Mouse (Mus musculus) skeletal muscle tissue, adult 2 months (tissue): ENCODE data around the gene Gm12355.

ENCODE experiments used
- DNase-seq: peaks from one replicate; pipeline ENCODE4 v3.0.0-alpha.2; 2012; ENCODE audit warnings: low read depth, low spot score

Gene Gm12355

DNA sequence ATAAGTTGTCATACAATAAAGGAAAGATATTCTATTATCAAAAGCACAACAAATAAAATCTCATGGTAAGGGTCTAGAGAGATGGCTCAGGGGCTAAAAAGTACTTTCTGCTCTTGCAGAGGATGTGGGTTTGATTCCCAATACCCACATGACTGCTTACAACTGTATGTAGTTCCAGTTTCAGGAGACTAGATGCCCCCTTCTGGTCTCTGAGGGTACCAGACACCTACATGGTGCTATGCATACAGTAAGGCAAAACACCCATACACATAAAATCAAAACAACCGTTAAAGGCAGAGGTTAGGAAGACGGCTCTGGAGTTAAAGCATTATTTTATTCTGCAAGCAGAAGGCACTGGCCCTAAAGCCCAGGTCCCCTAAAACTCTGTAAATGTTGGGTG, 21.5 kb downstream of the Gm12355 start:
- DNase-seq = no peak

DNA sequence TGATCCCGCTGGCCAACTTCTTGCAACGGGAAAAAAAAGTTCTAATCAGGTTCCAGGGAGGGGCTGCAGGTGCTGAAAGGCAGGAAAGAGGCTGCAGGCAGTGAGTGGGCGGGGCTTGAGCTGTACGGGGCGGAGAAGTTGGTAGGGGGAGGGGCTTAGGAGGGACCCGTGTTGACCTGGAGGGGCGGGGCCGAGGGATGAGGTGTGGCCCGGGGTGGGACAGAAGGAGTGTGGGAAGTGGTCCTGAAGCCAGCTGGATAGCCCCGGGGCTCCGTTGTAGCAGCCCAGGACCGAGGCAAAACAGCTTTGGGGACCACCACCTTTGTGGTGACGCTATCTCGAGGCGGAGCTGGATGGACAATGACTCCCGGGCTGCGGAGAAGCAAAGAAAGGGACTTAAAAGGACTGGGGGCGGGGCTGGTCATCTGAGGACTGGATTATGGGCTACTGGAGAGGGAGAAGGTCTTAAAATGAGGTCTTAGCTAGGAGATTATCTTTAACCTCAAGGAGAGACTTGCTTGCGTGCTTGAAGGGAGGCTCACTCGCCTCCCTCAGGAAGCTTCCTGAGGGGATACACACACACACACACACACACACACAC, 23.3 kb downstream of the Gm12355 start:
- no peak for DNase-seq

DNA sequence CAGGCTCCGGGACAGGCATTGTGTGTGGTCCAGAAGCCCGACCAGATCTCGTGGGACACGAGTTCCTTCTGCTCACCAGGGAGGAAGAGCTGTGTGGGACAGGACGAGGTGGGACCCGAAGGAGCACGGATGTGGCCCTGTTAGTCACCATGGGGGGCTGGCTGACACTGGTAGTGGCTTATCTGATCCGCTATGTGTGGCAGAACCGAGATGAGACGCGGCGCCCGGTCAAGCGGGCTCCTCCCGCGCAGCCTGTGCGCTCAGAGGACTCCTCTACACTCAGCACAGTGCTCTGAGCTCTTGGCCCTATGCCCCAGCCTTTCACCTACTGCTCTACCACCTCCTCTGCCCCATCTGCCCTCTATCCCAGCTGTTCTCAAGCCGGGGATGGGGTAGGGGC, 26.2 kb downstream of the Gm12355 start:
- DNase-seq = no peak

DNA sequence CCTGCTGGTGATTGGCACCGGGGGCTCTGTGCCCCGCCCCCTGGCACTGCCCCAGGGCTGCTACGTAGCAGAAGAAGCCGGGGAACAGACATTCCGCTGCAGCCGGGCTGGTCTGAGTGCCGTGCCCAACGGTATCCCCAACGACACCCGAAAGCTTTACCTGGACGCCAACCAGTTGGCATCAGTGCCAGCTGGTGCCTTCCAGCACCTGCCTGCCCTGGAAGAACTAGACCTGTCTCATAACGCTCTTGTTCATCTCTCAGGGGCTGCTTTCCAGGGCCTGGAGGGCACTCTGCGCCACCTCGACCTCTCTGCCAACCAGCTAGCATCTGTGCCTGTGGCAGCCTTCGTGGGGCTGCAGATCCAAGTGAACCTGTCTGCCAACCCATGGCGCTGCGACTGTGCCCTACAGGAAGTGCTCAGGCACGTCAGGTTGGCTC, 26.6 kb downstream of the Gm12355 start:
- DNase-seq = no peak

DNA sequence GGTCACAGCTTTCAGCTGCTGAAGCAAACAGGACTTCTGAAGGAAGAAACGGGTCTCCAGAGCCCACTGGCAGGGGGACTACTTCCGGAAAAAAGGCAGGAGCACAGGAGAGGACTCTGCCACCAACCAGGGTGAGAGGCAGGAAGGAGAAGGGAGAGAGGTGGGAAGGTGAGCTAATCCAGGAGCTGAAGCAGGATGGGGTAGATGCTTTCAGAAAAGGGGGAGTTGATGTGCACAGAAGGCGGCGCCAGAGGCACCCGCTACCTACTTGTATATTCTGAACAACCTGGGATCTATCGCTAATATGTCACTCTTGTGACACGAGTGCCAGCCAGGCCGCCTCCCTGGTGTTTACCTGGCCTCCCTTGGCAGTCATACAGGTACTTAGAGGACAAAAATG, 27.5 kb downstream of the Gm12355 start, which contains the start of gene Lrrc3c:
TSS of gene Lrrc3c (plus strand) at position 301 of the 400 bp plus-strand sequence.
- no peak for DNase-seq

DNA sequence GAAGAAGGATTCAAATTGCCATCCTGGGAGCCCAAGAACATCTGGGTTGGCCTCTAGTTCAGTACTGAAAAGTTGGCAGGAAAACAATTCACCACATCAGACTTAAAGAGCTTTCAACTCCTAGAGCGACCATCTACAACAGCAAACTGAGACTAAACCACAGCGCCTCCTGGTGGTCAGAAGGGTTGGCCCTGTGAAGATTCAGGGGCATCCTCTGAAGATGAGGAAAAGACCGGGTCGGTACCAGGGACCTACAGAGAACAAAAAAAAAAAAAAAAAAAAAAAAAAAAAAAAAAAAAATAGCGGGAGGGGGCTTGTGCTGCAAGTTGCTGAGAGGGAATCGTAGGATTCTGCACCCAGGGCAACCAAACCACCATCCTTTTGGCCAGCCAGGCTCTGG, 28.1 kb downstream of the Gm12355 start:
- no peak for DNase-seq

DNA sequence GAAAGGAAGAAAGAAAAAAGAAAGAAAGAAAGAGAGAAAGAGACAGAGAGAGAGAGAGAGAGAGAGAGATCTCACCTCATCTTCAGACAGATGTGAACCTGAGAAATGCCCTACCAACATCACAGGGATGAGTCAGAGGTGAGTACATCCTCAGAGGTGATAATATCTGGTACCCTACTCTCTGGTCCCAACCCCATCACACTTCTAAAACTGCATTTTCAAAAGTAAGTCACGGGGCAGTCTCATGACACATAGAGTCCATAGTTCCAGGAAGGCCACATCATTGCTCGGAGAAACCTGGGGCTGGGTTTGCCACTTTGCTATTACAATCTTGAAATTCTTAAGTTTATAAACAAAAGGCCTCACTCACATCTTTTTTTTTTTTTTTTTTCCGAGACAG, 29.5 kb downstream of the Gm12355 start:
- DNase-seq = no peak

DNA sequence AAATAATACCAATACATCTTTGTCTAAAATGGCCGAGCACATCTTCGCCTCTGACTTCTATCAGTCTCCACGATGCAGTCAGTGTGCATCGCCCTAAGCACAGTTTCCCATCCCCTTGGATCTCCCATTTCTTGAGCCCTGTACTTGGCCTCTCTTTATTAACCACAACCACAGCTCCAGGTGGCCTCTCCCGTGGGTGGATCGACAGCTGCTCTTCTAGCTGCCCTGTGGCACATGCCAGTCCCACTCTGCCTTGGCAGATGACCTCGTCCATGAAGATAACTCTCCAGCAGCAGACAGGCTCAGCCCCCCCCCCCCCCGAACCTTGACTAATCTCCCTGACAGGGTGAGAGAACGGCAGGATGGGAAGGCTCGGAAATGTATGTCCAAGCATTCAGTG, 30.0 kb downstream of the Gm12355 start:
- DNase-seq = no peak

DNA sequence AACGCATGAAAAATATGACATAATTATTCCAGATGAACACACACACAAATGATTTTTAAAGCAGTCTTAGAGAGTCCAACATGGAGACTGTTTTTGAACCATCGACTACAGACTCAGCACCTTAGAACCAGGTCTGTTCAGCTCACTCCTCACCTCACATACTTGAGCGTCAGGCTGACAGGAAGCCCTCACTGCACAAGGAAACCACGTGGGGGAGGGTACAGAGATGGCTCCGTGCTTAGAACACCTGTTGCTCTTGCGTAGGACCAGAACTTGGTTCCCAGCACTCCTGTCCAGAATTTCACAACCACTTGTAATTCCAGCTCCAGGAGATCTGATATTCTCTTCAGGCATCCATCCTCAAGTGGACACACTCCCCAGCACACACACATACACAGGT, 30.4 kb downstream of the Gm12355 start:
- DNase-seq = no peak

DNA sequence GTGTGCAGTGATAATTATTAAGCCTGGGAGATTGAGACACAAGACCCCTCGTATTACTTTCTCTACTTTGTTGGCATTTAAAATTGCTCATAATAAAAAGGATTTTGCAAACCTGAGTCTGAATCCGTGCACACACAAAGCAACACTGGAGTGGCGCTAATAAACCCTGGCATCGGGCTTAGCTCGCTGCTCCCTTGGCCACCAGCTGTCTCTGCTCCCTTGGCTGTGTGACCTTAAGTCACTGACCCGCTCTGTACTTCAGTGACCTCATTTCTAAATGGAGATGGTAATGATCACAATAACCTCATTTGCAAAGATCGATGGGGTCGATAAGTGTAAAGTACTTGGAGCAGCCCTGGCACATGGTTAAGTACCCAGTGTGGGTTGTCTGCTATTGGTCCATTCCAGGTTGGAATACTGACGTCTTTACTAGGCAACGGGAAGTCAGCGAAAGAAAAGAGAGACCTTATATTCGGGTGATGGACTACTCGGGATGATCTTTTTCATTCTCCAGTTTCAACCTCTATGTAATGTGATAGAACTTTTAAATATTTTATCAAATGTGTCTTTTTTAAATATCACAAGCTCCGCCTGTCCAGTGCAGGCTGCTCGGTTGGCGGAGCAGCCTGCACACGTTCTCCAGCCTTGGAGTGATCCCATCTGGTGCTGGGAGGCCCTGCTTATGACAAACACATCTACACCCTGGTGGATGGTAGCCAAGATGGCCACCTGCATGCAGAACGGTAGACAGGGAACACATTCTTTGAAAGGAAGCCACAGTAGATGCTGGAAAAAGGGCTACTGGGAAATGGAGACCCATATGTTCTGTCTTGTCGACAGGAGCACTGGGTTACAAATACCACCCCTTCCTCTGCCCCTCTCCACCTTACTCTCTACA, 34.7 kb downstream of the Gm12355 start:
- no peak for DNase-seq

DNA sequence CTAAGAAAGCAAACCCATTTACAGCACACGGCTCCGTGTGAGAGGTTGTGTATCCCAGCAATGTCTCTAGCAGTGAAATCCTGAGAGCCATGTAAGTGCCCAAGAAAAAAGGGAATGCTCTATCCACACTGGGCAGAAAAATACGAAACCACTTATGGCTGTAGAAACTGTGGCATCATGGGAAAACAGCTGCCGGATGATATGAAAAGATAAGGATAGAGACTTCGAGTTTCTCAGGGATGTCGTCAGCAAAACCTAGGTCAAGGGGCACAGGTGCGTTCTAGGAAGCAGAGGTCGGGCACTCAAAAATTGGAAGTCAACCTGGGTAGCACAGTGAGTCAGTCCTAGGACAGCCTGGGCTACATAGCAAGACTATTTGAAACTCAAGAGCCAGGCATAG, 36.2 kb downstream of the Gm12355 start:
- no peak for DNase-seq

DNA sequence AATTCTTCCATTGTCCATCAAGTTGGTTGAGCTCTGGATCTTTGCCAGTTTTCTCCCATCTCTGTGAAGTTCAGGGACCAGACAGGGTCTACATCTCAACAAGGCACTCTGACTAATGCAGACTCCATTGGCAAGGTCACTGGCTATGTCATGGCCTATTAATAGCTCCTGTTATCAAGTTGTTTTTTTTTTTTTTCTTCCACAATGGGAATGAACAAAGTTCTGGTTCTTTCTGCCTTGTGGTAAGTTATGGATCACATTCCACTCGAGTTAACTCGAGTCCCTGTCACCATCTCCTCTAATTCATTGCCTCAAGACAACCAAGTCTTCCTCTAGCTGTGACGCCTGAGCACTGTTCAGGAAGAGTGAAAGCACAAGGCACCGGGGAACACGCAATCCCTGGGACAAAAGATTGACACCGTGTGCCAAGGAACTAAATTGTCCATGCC, 36.6 kb downstream of the Gm12355 start:
- no peak for DNase-seq

DNA sequence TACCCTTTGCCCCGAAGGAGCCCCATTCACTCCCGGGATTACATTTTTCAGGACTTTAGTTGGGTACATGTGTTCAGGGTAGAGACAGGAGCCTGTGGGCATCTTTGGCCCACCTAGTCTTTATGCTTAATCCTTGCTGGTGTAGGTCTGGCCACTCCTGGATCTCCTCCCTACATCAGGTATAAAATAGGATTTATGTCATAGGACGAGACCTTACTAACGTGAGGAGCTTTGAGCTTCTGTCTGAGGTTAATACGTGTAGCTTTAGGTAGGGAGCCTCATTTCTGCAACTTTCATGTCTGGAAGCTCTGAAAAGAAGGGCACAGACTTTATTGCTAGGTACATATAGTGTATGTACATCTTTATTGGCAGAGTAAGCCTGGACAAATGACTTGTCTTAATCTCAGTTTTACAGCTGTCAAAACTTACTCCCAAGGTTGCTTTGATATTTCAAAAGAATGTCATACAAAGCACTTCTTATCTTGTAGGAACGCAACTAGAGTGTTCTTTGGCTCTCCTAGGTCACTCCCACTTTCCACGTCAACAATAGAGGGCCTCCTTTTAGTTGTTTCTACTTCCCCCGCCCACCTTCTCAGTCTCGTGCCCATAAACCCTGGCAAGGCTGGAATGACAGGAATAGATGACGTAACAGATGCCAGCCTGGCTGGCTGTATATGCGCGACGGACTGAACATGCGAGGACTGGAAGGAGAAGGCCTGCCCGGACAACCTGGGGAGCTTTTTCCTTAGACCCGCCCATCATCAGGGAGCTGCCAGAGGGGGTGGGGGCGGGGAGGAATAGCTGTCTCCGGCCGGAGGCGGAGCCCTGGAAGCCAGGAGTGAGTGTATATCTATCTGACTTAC, 37.5 kb downstream of the Gm12355 start:
- DNase-seq = peak; percentile 51

DNA sequence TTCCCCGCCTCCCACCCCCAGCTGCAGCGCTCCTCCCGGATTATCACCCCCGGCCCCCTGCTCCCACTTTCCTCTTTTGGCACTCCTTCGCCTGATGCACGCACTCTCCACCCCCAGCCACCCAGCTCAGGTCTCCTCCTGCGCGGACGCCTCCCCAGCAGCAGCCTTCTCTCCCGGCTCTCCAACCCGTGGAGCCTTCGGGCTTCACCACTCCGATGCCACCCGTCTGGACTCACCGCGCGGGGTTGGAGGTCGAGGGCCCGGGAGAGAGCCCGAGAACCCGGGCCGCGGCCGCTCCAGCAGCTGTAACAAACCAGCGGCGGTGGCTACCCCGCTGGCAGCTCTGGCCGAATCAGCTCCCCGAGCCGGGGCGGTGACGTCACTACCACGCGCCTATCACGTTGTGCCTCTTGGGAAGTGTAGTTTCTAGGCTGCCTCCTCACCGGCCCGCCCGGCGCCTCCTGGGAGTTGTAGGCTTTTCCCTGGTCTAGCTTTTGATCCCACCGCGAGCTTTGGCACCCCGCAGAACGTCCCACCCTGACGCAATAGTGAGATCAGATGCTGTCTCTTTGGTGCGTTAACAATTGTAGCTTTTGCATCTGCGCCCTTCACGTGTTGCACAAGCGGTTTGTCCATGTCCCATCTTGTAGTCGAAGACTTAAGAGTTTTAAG, 38.4 kb downstream of the Gm12355 start, which contains the start of gene Ormdl3:
TSS of gene Ormdl3 (minus strand) at position 477 of the 672 bp plus-strand sequence.
- DNase-seq = peak; percentile 96

DNA sequence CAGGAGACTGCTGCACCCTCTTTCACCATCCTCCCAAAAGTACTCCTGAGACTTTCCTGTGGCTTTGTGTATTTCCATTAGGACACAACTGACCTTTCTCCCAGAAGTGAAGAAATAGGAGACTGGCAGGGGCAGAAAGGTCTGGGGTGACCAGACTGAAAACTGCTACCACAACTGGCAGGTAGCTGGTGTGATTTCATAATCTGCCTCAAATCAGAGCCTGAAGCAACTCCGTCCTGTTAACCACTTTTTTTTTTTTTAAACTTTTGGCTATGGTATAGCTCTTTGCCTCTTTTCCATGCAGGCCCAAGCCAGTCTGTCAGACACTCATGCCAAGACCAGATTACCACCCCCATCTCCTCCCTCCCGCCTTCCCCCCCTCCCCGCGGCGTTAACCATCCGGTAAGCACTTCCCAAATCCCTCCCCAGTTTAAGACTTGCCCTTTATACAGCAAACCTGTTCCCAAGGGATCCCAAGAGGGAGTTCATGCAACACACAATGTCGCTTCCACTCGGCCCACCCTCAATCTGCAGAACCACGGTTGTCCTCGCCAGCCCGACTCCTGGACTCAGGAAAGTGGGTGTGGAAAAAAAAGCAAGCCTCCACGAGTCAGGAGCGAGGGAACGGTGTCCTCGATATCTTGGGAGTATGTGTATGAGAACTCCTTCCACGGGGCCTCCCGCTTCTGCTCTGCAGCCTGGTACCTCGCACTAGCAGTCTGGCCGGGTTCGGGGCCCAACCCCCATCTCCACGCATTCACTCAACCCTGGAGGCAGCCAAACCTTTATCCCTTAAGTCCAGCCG, 39.2 kb downstream of the Gm12355 start:
- DNase-seq = no peak

DNA sequence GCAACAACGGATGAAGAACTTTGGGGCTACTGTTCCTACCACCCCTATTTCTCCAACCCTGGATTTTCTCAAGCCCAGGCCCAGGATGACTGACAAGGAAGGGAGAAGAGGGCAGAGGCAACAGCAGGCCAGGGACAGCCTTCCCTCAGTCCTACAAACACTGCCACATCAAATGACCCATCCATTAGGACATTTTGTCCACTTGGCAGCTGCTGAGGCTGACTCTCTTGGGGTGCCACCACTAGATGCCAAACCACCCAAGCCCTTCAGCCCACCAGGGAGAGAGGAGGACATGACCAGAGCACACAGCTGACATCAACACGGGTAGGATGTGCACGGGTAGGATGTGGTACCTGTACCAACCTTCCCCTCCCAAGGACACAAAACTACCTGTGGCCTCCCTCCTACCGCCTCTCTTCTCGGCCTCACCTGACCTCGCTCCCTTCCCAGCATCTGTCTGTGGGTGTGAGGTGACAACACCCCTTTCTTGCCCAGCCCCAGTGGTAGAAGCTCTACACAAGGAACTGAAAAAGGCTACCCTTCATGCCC, 40.8 kb downstream of the Gm12355 start:
- DNase-seq = no peak

DNA sequence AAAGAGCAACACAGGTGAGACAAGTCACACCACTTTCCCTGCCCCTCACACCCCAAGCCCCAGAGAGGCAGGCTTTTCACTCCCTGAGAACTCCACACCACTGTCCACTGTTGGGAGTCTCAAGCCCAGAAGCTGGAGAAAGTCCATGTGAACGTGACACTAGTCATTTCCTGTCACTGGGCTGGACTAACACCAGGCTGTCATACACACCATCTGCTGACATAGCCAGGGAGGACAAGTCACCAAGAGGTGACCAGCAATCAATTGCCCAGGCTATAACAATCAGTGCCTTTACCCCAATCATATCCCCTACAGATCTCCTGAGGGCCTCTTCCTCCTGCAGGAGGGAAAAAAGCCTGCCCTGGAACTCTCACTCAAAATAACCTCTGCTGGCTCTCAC, 41.3 kb downstream of the Gm12355 start:
- no peak for DNase-seq

DNA sequence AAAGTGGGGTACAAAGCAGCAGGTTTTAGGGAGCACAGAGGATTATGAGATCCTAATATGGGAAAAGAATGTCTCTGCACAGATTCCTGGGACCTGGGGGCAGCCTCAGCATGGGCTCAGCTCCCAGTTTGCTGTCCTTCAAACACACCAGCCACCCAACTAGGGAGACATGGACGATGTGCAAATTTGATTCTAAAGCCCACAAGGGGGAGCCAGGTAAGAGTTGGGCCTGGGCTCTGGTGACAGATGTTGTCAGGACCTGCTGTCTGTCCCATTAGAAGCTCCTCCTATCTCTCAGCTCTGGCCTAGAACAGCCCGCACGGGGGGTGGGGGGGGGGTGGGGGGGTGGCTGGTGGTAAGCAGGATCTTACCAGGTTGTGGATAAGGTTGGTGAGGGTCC, 41.9 kb downstream of the Gm12355 start:
- DNase-seq = no peak

DNA sequence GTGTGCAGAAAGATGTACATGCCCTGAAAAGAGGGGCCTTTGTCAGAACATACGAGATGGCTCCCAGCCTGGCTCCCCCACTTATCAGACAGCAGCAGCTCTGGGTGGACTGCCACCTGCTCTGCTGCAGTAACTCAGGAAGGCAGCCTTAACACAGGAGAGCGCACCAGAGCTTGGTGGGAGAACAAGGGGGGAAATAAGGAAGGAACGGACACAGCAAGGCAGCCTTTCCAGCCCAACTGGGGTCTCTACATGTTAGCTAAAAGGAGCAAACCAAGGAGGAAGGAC, 42.3 kb downstream of the Gm12355 start:
- no peak for DNase-seq

DNA sequence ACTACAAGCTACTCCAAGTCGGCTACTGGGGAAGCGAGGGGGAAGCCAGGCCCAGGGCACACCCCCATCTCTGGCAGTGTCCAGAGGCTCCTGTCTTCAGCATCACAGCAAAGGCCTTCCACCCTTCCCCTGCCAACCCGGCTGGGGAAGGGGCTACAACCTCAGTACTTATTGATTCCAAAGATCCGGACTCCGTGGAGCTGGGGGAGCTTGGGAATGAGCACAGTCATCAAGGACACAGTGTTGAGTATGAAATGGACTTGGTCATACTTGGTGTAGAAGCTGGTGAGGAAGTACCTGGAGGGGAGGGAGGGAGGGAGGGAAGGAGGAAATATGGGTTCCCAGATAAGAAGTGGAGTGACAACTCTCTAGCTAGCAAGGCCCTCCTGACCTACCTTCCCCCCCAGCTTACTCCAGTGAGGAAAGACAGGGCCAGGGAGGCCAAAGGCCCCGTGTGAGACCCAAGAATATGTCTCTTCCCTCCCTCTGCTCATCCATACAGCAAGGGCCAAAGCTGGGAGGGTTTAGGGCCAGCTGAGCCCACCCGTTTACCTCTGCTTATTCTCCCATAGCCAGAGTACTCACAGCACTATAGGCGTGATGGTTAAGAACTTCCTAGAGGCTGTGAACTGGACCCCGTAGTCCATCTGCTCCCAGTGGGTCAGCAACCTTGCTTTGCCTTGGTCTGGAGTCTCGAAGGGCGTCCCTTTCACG, 42.8 kb downstream of the Gm12355 start:
- DNase-seq = no peak
